Comparison of ENCODE assay signal across 18 mouse cellular contexts in genomic region chr7:132605689-132606088, GRCm38 (mm10). TPM values are rescaled to one million over a fixed set of nuclear protein-coding genes. Genes with fewer than 3 reads are reported as not detected.
"Had no signal": no experiment of that assay in that cellular context is flagged by ENCODE, and none has a peak within 500 bp of the region (broad histone marks: within the 10 kb centered on the region; RNA-seq: fewer than 3 reads in every experiment).

No protein-coding gene starts in this region.

- H3K9ac ChIP-seq: limb, embryonic 12.5 days; liver, embryonic 13.5 days; liver, postnatal 0 days; lung, embryonic 15.5 days; midbrain, embryonic 13.5 days; neural tube, embryonic 12.5 days; stomach, embryonic 15.5 days had no signal

- H3K36me3 ChIP-seq: limb, embryonic 12.5 days; liver, embryonic 13.5 days; lung, embryonic 15.5 days; midbrain, embryonic 13.5 days; neural tube, embryonic 12.5 days; stomach, embryonic 15.5 days had no signal

- H3K27ac ChIP-seq: limb, embryonic 12.5 days; liver, embryonic 13.5 days; lung, embryonic 15.5 days; macrophage; midbrain, embryonic 13.5 days; neural tube, embryonic 12.5 days; stomach, embryonic 15.5 days had no signal

- H3K4me2 ChIP-seq: limb, embryonic 12.5 days; liver, embryonic 13.5 days; lung, embryonic 15.5 days; midbrain, embryonic 13.5 days; neural tube, embryonic 12.5 days; stomach, embryonic 15.5 days had no signal

- DNase-seq: kidney, adult 8-10 months; kidney, postnatal 25 days; liver; liver, embryonic 13.5 days; liver, postnatal 0 days; lung, postnatal 14 days; right cerebral cortex, postnatal 4 days; thymus, postnatal 4 days had no signal

- H3K4me3 ChIP-seq: limb, embryonic 12.5 days; liver, embryonic 13.5 days; lung, embryonic 15.5 days; megakaryocyte, embryonic 14.5 days; midbrain, embryonic 13.5 days; neural tube, embryonic 12.5 days; stomach, embryonic 15.5 days had no signal

- H3K9me3 ChIP-seq: limb, embryonic 12.5 days; liver, embryonic 13.5 days; lung, embryonic 15.5 days; megakaryocyte, embryonic 14.5 days; midbrain, embryonic 13.5 days; neural tube, embryonic 12.5 days; stomach, embryonic 15.5 days had no signal

- ATAC-seq: liver, postnatal 0 days; midbrain, embryonic 13.5 days had no signal

RNA-seq across cellular contexts. Expression of gene Nkx1-2, which starts 6.3 kb away (rescaled TPM):
- total RNA-seq: monocyte, adult 5-6 weeks; neutrophil, adult 5-6 weeks had no signal
- polyA plus RNA-seq: kidney, embryonic 16.5 days; limb, embryonic 12.5 days; liver, embryonic 13.5 days; liver, postnatal 0 days; lung, embryonic 15.5 days; macrophage had no signal
